Mouse (Mus musculus) lung, embryonic 15.5 days (tissue): Measurements from ENCODE around the gene Olfr573-ps1. TPM values are rescaled to one million over a fixed set of nuclear protein-coding genes. Genes with fewer than 3 reads are reported as not detected.

Experiments used
- ATAC-seq: fragments of 200-750 bp; cut with Nextera tagmentation; 2 replicates; pipeline ENCODE4 v1.8.0; 2017; ENCODE audit warnings: moderate number of reproducible peaks, borderline replicate concordance; ENCODE audit not compliant: low FRiP score, low TSS enrichment; ENCODE audit errors: extremely low read depth
- H3K27ac ChIP-seq: fragments of 300-500 bp; sonication (generic); 2 replicates; pipeline ENCODE4 v1.5.1; 2015; ENCODE audit warnings: moderate library complexity, mild to moderate bottlenecking, inconsistent platforms
- H3K27me3 ChIP-seq: fragments of 300-500 bp; sonication (generic); 2 replicates; pipeline ENCODE4 v1.6.1; 2015; ENCODE audit warnings: inconsistent platforms
- H3K36me3 ChIP-seq: fragments of 300-500 bp; sonication (generic); 2 replicates; pipeline ENCODE4 v1.6.1; 2015; ENCODE audit warnings: inconsistent platforms
- H3K4me1 ChIP-seq: fragments of 300-500 bp; sonication (generic); 2 replicates; pipeline ENCODE4 v1.6.1; 2015; ENCODE audit warnings: inconsistent platforms
- H3K4me2 ChIP-seq: fragments of 300-500 bp; sonication (generic); 2 replicates; pipeline ENCODE4 v1.6.1; 2015; ENCODE audit warnings: inconsistent platforms, mild to moderate bottlenecking, moderate library complexity
- H3K4me3 ChIP-seq: fragments of 300-500 bp; sonication (generic); 2 replicates; pipeline ENCODE4 v1.5.1; 2015; ENCODE audit warnings: mild to moderate bottlenecking, inconsistent platforms
- H3K9ac ChIP-seq: fragments of 300-500 bp; sonication (generic); 2 replicates; pipeline ENCODE4 v1.6.1; 2015; ENCODE audit warnings: inconsistent platforms
- H3K9me3 ChIP-seq: fragments of 300-500 bp; sonication (generic); 2 replicates; pipeline ENCODE4 v1.6.1; 2016; ENCODE audit warnings: inconsistent platforms
- WGBS: fragments of 180-500 bp; shearing (Covaris S2); methylation state at CpG from one replicate; pipeline ENCODE4 v1.1.7; 2015; 5-methylcytosine and 5-hydroxymethylcytosine counted together
- polyA plus RNA-seq: library from polyadenylated mRNA; unstranded; fragments of >200 nt; fragmentation: Nextera tagmentation; extraction: Ambion mirVana; gene quantifications from 2 replicates; pipeline ENCODE4 v1.2.1, GENCODE M21; 2015

Gene Olfr573-ps1
- not detected in 2 replicates for polyA plus RNA-seq

DNA sequence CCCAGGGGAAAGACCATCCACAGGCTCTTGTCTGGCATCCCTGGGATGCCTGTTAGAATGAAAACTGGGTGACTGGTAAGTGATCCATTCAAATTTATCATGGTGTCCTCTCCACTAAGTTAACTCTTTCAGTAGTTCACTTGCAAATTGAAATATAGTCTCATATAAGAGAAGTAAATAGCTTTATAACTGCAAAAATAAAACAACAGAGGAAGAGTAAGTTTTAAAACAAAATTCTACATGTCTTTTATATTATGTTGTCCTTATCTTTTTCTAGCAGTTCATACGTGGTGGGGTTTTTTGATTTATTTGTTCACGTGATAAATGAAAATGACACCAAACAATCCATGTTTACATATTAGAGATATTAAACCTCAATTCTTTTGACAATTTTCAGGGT, at the start of gene Olfr573-ps1:
Gene Olfr573-ps1, minus strand, starts transcription at position 101 of the 400 bp plus-strand sequence.
- ATAC-seq: no peak
- WGBS: 76% methylated on average over 2 of the region's 2 CpGs
- no peaks in the 10 kb centered on the region for H3K36me3 ChIP-seq

DNA sequence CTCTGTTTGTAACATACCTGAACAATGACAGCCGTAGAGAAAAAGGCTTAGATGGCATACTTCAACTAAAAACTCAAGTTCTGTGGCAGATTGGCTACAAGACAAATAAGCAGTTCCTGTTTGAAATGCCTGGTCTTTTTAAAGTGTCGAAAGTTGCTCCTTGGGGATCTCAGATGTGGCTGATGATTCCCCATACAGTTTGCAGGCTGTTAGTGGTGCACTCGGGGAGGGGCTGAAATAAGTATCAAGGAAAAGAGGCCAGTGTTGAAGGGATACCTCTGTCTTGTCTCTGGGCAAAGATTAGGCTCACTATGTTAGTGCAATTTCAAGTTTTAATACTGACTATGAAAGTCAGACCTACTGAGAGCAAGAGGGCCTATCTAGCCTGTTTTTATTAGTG, 46.8 kb upstream of the Olfr573-ps1 start, which contains the start of gene Olfr578:
Gene Olfr578, minus strand, starts transcription at position 101 of the 400 bp plus-strand sequence.
- H3K4me3 ChIP-seq: no peak within 1 kb of the TSS

More for the DNA sequence above, at the start of gene Olfr573-ps1:
- Histone ChIP-seq H3K9ac (no peak within 1 kb of the TSS), H3K9me3 (no peaks in the 10 kb centered on the region), H3K4me1 (no peaks in the 10 kb centered on the region), H3K4me2 (no peak within 1 kb of the TSS), H3K27ac (no peak within 1 kb of the TSS), H3K4me3 (no peak within 1 kb of the TSS), H3K27me3 (no peaks in the 10 kb centered on the region)

DNA sequence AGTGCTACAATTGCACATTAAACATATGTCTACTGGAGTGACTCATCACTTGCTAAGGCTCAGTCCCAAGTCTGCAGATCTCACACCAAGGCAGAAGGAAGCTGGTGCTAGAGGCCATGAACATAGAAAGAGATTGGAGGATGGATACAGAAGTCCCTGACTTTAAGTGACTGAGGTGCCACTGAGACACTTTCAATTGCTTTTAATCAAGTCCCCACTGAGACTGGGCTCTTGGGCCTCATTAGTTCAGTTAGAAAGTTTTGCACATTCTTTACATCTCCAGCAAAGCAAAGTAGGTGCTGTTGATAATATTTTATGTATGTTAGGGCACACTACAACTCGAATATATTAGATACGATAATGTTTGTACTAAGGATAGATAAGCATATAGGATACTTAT, 33.5 kb upstream of the Olfr573-ps1 start, which contains the start of gene Olfr577:
Gene Olfr577, minus strand, starts transcription at position 101 of the 400 bp plus-strand sequence.
- WGBS: 67% methylated on average over 2 of the region's 2 CpGs
- no peak within 1 kb of the TSS for H3K9ac ChIP-seq
- no peaks in the 10 kb centered on the region for H3K27me3 ChIP-seq
- H3K4me1 ChIP-seq: no peaks in the 10 kb centered on the region
- H3K27ac ChIP-seq: no peak within 1 kb of the TSS
- H3K36me3 ChIP-seq: no peaks in the 10 kb centered on the region
- no peak within 1 kb of the TSS for H3K4me2 ChIP-seq
- ATAC-seq: no peak
- H3K4me3 ChIP-seq: no peak within 1 kb of the TSS
- H3K9me3 ChIP-seq: no peaks in the 10 kb centered on the region

More for the DNA sequence above, 46.8 kb upstream of the Olfr573-ps1 start, which contains the start of gene Olfr578:
- Histone ChIP-seq H3K9me3 (no peaks in the 10 kb centered on the region), H3K27me3 (no peaks in the 10 kb centered on the region), H3K9ac (no peak within 1 kb of the TSS), H3K36me3 (no peaks in the 10 kb centered on the region), H3K4me2 (no peak within 1 kb of the TSS), H3K4me1 (no peaks in the 10 kb centered on the region), H3K27ac (no peak within 1 kb of the TSS)
- WGBS: 55% methylated on average over 3 of the region's 3 CpGs
- no peak for ATAC-seq

DNA sequence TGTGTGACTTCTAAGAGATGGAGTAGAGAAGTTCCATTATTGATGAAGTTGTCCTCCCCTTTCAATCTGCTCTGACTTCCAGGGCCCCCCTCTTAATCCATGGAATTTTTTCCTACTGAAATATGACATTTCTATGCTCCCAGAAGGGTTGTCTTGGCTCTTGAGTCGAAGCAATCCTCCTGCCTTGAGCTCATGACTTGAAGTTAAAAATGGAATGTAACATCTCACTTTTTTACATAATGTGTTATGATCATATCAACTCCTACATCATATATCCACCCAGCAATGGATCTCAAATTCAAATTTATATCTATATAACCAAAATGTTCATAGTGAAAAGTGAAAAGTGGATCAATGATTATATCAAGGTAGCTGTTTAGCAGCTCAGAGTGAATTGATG, 32.0 kb upstream of the Olfr573-ps1 start:
- no peak overlapping the region for H3K4me3 ChIP-seq
- 50% methylated on average over 1 of the region's 1 CpGs for WGBS
- ATAC-seq: no peak

DNA sequence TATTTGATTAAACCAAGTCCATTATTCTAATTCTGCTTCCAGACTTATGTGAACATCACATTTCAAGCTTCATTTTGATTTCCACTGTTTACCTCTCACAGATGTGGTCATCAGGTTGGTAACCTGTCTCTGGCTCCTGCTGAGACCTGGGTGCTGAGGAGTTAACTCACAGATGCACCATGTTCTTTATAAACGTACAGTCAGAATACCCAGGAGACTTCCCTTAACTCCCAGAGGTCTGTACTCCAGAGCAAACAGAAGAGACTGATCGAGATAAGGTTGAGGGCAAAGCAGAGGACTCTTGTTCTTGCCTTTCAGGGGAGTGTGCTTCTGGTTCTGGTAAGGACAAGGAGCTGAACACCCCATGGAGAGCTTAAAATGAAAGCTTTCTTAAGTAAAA, 20.0 kb upstream of the Olfr573-ps1 start, which contains the start of gene Olfr576:
Gene Olfr576, plus strand, starts transcription at position 301 of the 400 bp plus-strand sequence.
- Histone ChIP-seq H3K4me3 (no peak within 1 kb of the TSS), H3K4me2 (no peak within 1 kb of the TSS), H3K27ac (no peak within 1 kb of the TSS), H3K4me1 (no peaks in the 10 kb centered on the region; the same call in 1 of the 2 replicates), H3K9ac (no peak within 1 kb of the TSS), H3K27me3 (no peaks in the 10 kb centered on the region), H3K9me3 (no peaks in the 10 kb centered on the region), H3K36me3 (no peaks in the 10 kb centered on the region)
- no peak for ATAC-seq
- WGBS: 11% methylated on average over 2 of the region's 2 CpGs

More for the DNA sequence above, 32.0 kb upstream of the Olfr573-ps1 start:
- Histone ChIP-seq H3K4me1 (no peaks in the 10 kb centered on the region), H3K27ac (no peak overlapping the region), H3K4me2 (no peak overlapping the region), H3K36me3 (no peaks in the 10 kb centered on the region), H3K27me3 (no peaks in the 10 kb centered on the region), H3K9ac (no peak overlapping the region), H3K9me3 (no peaks in the 10 kb centered on the region)

DNA sequence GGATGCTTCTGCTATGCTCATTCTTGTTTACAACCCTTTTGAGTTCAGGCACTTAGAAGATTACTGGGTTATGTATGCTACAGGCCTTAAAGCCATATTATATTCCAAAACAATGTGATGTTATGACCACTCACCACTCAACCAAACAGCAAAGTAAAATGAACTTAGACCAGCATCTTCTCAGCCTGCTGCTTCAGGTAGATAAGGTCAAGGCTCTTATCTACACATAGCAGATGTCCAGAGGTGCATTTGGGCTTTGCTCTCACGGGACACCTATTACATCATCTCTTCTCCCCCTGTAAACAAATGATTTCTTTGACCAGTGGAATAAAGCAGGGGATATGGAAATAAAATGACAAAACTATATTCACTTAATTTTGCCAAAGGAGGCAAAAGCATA, 16.2 kb upstream of the Olfr573-ps1 start, which contains the start of gene Olfr575:
Gene Olfr575, minus strand, starts transcription at position 183 of the 400 bp plus-strand sequence.
- H3K4me2 ChIP-seq: no peak within 1 kb of the TSS
- no peak for ATAC-seq
- H3K4me1 ChIP-seq: no peaks in the 10 kb centered on the region
- WGBS: 38% methylated on average over 1 of the region's 1 CpGs
- H3K36me3 ChIP-seq: no peaks in the 10 kb centered on the region
- H3K4me3 ChIP-seq: no peak within 1 kb of the TSS
- no peak within 1 kb of the TSS for H3K9ac ChIP-seq
- no peak within 1 kb of the TSS for H3K27ac ChIP-seq
- no peaks in the 10 kb centered on the region for H3K27me3 ChIP-seq
- no peaks in the 10 kb centered on the region for H3K9me3 ChIP-seq

DNA sequence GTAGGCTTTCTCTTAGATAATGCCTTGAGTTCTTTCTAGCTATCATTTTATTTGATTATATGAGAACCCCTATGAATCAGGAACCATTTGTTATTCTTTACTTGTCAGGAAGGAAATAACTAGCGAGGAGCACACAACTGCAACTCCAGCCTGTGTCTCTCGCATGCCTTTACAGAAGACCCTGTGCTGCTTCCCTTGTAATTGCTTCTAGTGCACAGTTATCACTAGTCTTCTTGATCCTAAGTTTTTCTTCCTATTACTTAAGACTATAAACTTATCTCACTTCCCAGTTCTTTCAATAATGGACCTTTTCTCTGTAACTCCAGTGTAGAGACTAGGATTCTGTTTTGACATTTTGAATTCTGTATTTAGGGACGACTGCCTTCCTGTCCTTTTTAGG, 15.8 kb upstream of the Olfr573-ps1 start:
- Histone ChIP-seq H3K4me2 (no peak overlapping the region), H3K9me3 (no peaks in the 10 kb centered on the region), H3K4me1 (no peaks in the 10 kb centered on the region), H3K9ac (no peak overlapping the region), H3K27me3 (no peaks in the 10 kb centered on the region), H3K36me3 (no peaks in the 10 kb centered on the region), H3K27ac (no peak overlapping the region), H3K4me3 (no peak overlapping the region)
- 53% methylated on average over 3 of the region's 3 CpGs for WGBS
- ATAC-seq: no peak

DNA sequence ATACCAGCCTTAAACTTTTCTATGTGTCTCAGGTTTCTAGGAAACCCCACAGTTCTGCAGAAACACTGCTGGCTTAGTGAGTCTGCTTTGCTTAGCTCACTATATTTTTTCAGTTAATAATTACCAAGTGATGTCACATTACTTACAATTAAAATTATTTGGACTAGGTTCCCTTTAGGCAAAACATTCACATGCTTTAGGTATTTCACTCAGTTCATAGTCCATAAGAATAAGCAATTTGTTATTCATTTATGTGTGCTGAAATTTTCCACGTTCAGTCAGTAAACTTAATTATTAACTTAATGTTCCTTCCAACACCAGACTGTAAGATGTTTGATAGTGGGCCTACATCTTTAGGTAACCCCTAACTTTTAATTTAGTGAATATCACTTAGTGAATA, 8.4 kb upstream of the Olfr573-ps1 start:
- WGBS: 37% methylated on average over 1 of the region's 1 CpGs
- Histone ChIP-seq H3K27me3 (no peaks in the 10 kb centered on the region), H3K9ac (no peak overlapping the region), H3K4me1 (no peaks in the 10 kb centered on the region), H3K4me3 (no peak overlapping the region), H3K27ac (no peak overlapping the region), H3K36me3 (no peaks in the 10 kb centered on the region), H3K9me3 (no peaks in the 10 kb centered on the region), H3K4me2 (no peak overlapping the region)
- ATAC-seq: no peak

DNA sequence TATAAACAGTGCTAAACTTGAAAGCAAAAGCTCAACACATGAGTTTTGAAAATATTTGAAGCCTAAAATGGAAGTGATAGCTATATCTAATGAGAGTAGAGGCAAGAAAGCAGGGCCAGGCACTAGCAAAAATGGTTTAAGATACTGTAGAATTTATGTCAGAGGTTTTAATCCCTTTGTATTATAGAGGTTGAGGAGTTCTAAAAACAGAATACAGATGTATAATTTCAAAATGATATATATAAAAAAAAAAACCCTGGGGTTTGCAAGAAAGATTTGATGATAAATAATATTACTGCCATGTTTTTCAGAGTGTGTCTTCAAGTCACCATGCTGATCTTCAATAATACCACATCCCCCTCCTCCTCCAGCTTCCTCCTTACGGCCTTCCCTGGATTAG, 5.8 kb upstream of the Olfr573-ps1 start, which contains the start of gene Olfr574:
Gene Olfr574, plus strand, starts transcription at position 301 of the 400 bp plus-strand sequence.
- Histone ChIP-seq H3K36me3 (no peaks in the 10 kb centered on the region), H3K9ac (no peak within 1 kb of the TSS), H3K4me3 (no peak within 1 kb of the TSS), H3K4me2 (no peak within 1 kb of the TSS), H3K9me3 (no peaks in the 10 kb centered on the region), H3K27me3 (no peaks in the 10 kb centered on the region), H3K27ac (no peak within 1 kb of the TSS), H3K4me1 (no peaks in the 10 kb centered on the region)
- ATAC-seq: no peak
- 85% methylated on average over 1 of the region's 1 CpGs for WGBS

DNA sequence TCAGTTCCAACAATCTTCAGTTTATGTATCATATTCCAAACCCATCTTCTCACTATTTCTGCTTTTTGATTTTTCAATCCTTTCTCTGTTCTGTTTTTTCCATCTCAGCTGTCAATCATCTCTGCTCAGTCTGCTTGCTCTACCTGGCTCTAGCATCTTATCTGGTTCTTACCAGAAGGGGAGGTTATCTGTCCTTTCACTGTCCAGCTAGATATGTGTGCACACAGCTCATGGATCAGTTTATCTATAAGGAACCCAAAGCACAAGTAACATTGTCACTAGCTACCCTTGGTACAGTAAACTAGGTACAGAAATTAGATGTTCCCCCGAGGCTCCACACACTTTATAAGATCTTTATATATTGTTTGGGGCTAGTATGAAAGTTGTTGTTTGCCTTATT, 1.0 kb upstream of the Olfr573-ps1 start:
- Histone ChIP-seq H3K27ac (no peak overlapping the region), H3K9ac (no peak overlapping the region), H3K36me3 (no peaks in the 10 kb centered on the region), H3K27me3 (no peaks in the 10 kb centered on the region), H3K4me3 (no peak overlapping the region), H3K4me2 (no peak overlapping the region), H3K9me3 (no peaks in the 10 kb centered on the region), H3K4me1 (no peaks in the 10 kb centered on the region)
- ATAC-seq: no peak
- 83% methylated on average over 1 of the region's 1 CpGs for WGBS

DNA sequence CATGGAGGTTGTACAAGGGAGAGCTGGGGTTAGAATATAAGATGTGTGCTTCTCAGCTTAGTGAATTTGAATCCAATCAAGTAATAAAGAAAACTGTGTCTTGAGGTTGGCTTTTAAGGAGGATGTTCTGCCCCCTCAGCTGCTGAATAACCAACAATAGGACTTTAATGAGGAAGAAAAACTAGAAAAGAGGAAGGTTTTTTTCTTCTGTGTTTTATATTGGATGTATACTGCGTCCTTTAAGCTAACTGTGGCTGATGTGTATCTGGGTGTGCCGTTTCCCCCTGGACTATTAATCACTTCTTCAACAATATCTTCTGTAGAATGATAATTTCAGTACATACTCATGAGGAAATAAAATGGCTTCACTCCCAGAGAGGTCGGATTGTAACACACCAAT, 15.3 kb downstream of the Olfr573-ps1 start:
- H3K4me1 ChIP-seq: no peaks in the 10 kb centered on the region
- WGBS: 58% methylated on average over 3 of the region's 3 CpGs

DNA sequence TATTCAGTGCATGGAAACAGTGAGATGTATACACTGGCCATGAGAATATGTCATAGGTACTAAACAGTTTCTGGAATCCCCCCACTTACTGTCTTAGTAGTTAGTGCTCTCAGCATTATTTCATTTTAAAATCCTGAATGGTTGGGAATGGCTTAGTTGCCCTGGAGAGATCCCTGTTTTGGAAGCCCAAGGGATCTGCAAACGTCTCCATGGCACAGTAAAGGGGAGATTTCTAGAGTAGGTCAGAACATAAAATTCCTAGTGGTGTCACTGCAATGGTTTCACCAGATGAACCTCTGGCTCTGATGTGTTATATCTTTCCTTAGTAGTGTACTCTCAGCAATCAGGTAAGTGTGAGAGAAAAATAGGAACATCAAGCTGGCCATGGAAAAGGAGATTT, 18.3 kb downstream of the Olfr573-ps1 start, which contains the start of gene Olfr572:
Gene Olfr572, plus strand, starts transcription at position 301 of the 400 bp plus-strand sequence.
- 47% methylated on average over 1 of the region's 1 CpGs for WGBS
- Histone ChIP-seq H3K9ac (no peak within 1 kb of the TSS), H3K4me2 (no peak within 1 kb of the TSS)

More for the DNA sequence above, 15.3 kb downstream of the Olfr573-ps1 start:
- Histone ChIP-seq H3K4me2 (no peak overlapping the region), H3K4me3 (no peak overlapping the region), H3K9me3 (no peaks in the 10 kb centered on the region), H3K27ac (no peak overlapping the region), H3K27me3 (no peaks in the 10 kb centered on the region), H3K9ac (no peak overlapping the region), H3K36me3 (no peaks in the 10 kb centered on the region)
- ATAC-seq: no peak

More for the DNA sequence above, 18.3 kb downstream of the Olfr573-ps1 start, which contains the start of gene Olfr572:
- Histone ChIP-seq H3K36me3 (no peaks in the 10 kb centered on the region), H3K4me1 (no peaks in the 10 kb centered on the region), H3K9me3 (no peaks in the 10 kb centered on the region), H3K27me3 (no peaks in the 10 kb centered on the region), H3K27ac (no peak within 1 kb of the TSS), H3K4me3 (no peak within 1 kb of the TSS)
- no peak for ATAC-seq
